Mouse (Mus musculus) cerebellum, adult 2 months (tissue): ENCODE results near the gene Knl1.

Experiments used
- CTCF ChIP-seq: fragments of 200-500 bp; IDR thresholded peaks from 2 replicates; pipeline ENCODE4 v1.5.1; 2011; ENCODE audit warnings: low read depth, mild to moderate bottlenecking, control low read depth, low read length, moderate library complexity, borderline replicate concordance; ENCODE audit not compliant: insufficient read depth
- POLR2A ChIP-seq: fragments of 200-500 bp; IDR thresholded peaks from 2 replicates; pipeline ENCODE4 v1.6.1; 2011; ENCODE audit warnings: low read length, control low read depth, borderline replicate concordance; ENCODE audit not compliant: insufficient read depth

GRCm38 (mm10) chr2:119019131-119019530, 27.8 kb upstream of the Knl1 start:
- TF ChIP-seq CTCF (no peak), POLR2A (no peak)
